Mouse (Mus musculus) forebrain, embryonic 16.5 days (tissue): ENCODE data around the gene Ntn1. TPM values are rescaled to one million over a fixed set of nuclear protein-coding genes. Genes with fewer than 3 reads are reported as not detected.
A peak's percentile ranks its signal among the peaks of the same experiment; 100 is the strongest.

Source experiments
- ATAC-seq: fragments of 200-750 bp; cut with Nextera tagmentation; 2 replicates; pipeline ENCODE4 v1.8.0; 2017; ENCODE audit warnings: mild to moderate bottlenecking, moderate library complexity
- H3K27ac ChIP-seq: fragments of 300-500 bp; sonication (generic); 2 replicates; pipeline ENCODE4 v1.5.1; 2014; ENCODE audit warnings: low read length, control low read depth
- H3K27me3 ChIP-seq: fragments of 300-500 bp; sonication (generic); replicated peaks from 2 replicates; pipeline ENCODE4 v1.6.1; 2014; ENCODE audit warnings: low read length; ENCODE audit not compliant: control insufficient read depth, insufficient read depth
- H3K36me3 ChIP-seq: fragments of 300-500 bp; sonication (generic); 2 replicates; pipeline ENCODE4 v1.6.1; 2014; ENCODE audit not compliant: control insufficient read depth, insufficient read depth
- H3K4me1 ChIP-seq: fragments of 300-500 bp; sonication (generic); replicated peaks from 2 replicates; pipeline ENCODE4 v1.6.1; 2014; ENCODE audit warnings: low read length; ENCODE audit not compliant: control insufficient read depth, insufficient read depth
- H3K4me2 ChIP-seq: fragments of 300-500 bp; sonication (generic); 2 replicates; pipeline ENCODE4 v1.6.1; 2014; ENCODE audit warnings: mild to moderate bottlenecking, low read length, control low read depth
- H3K4me3 ChIP-seq: fragments of 300-500 bp; sonication (generic); replicated peaks from 2 replicates; pipeline ENCODE4 v1.5.1; 2014; ENCODE audit warnings: mild to moderate bottlenecking, low read length, control low read depth
- H3K9ac ChIP-seq: fragments of 300-500 bp; sonication (generic); replicated peaks from 2 replicates; pipeline ENCODE4 v1.6.1; 2014; ENCODE audit warnings: low read depth, low read length, control low read depth
- H3K9me3 ChIP-seq: fragments of 300-500 bp; sonication (generic); 2 replicates; pipeline ENCODE4 v1.6.1; 2016; ENCODE audit warnings: low read length; ENCODE audit not compliant: control insufficient read depth
- WGBS: fragments of 180-500 bp; shearing (Covaris S2); extraction: QIAGEN DNeasy Blood & Tissue Kit; methylation state at CpG from one replicate; pipeline ENCODE4 v1.1.7; 2014; 5-methylcytosine and 5-hydroxymethylcytosine counted together
- polyA plus RNA-seq: library from polyadenylated mRNA; unstranded; fragments of >200 nt; fragmentation: Nextera tagmentation; extraction: Ambion mirVana; gene quantifications from 2 replicates; pipeline ENCODE4 v1.2.1, GENCODE M21; 2015

Gene Ntn1
- polyA plus RNA-seq, 1 experiment from 2014 or later: 9.4 TPM

GRCm38 (mm10) chr11:68233469-68233965 lies 167.1 kb downstream of the Ntn1 start:
- peaks cover 4% of the 10 kb centered on the region for H3K4me1 ChIP-seq
- WGBS: 82% methylated on average over 9 of the region's 9 CpGs
- no peak overlapping the region for H3K4me3 ChIP-seq
- ATAC-seq: peak; percentile 40; the same call in 1 of the 2 replicates
- no peak overlapping the region for H3K9ac ChIP-seq
- H3K9me3 ChIP-seq: no peaks in the 10 kb centered on the region
- no peak overlapping the region for H3K4me2 ChIP-seq
- H3K36me3 ChIP-seq: no peaks in the 10 kb centered on the region
- no peaks in the 10 kb centered on the region for H3K27me3 ChIP-seq
- H3K27ac ChIP-seq: no peak overlapping the region

- ATAC-seq: no peak
- H3K4me3 ChIP-seq: no peak overlapping the region
- H3K27me3 ChIP-seq: no peaks in the 10 kb centered on the region
- WGBS: 98% methylated on average over 5 of the region's 5 CpGs
- no peaks in the 10 kb centered on the region for H3K36me3 ChIP-seq
- no peaks in the 10 kb centered on the region for H3K9me3 ChIP-seq
- H3K4me1 ChIP-seq: peaks cover 4% of the 10 kb centered on the region
- no peak overlapping the region for H3K9ac ChIP-seq
- no peak overlapping the region for H3K27ac ChIP-seq
- H3K4me2 ChIP-seq: no peak overlapping the region
These were observed 169.1 kb downstream of the Ntn1 start for GRCm38 (mm10) chr11:68231558-68231957.

GRCm38 (mm10) chr11:68228941-68229665 lies 171.5 kb downstream of the Ntn1 start:
- H3K4me2 ChIP-seq: no peak overlapping the region
- no peak overlapping the region for H3K4me3 ChIP-seq
- H3K27ac ChIP-seq: 0 out of 2 replicates have a peak overlapping the region, but pooled peaks have one; percentile 9
- no peaks in the 10 kb centered on the region for H3K36me3 ChIP-seq
- no peaks in the 10 kb centered on the region for H3K9me3 ChIP-seq
- H3K9ac ChIP-seq: no peak overlapping the region
- 52% methylated on average over 18 of the region's 18 CpGs for WGBS
- H3K27me3 ChIP-seq: no peaks in the 10 kb centered on the region
- ATAC-seq: no peak
- peaks cover 4% of the 10 kb centered on the region for H3K4me1 ChIP-seq

- Histone ChIP-seq H3K9me3 (no peaks in the 10 kb centered on the region), H3K4me1 (peaks cover 4% of the 10 kb centered on the region), H3K27me3 (no peaks in the 10 kb centered on the region), H3K4me2 (no peak overlapping the region), H3K4me3 (no peak overlapping the region), H3K36me3 (no peaks in the 10 kb centered on the region), H3K27ac (no peak overlapping the region), H3K9ac (no peak overlapping the region)
- WGBS: 89% methylated on average over 6 of the region's 6 CpGs
- no peak for ATAC-seq
These were observed 172.8 kb downstream of the Ntn1 start for GRCm38 (mm10) chr11:68227837-68228236.

- Histone ChIP-seq H3K4me2 (no peak overlapping the region), H3K27ac (no peak overlapping the region), H3K9me3 (no peaks in the 10 kb centered on the region), H3K9ac (no peak overlapping the region), H3K4me3 (no peak overlapping the region), H3K36me3 (no peaks in the 10 kb centered on the region), H3K4me1 (peaks cover 4% of the 10 kb centered on the region), H3K27me3 (no peaks in the 10 kb centered on the region)
- no peak for ATAC-seq
- WGBS: 22% methylated on average over 5 of the region's 5 CpGs
These were observed 174.0 kb downstream of the Ntn1 start for GRCm38 (mm10) chr11:68226654-68227057.

GRCm38 (mm10) chr11:68223143-68223542 lies 177.5 kb downstream of the Ntn1 start:
- no peak for ATAC-seq
- Histone ChIP-seq H3K9ac (no peak overlapping the region), H3K36me3 (no peaks in the 10 kb centered on the region), H3K27me3 (no peaks in the 10 kb centered on the region), H3K4me2 (no peak overlapping the region), H3K4me1 (no peaks in the 10 kb centered on the region), H3K4me3 (no peak overlapping the region), H3K27ac (no peak overlapping the region), H3K9me3 (no peaks in the 10 kb centered on the region)
- WGBS: 71% methylated on average over 13 of the region's 13 CpGs

- WGBS: 89% methylated on average over 7 of the region's 7 CpGs
These were observed 178.4 kb downstream of the Ntn1 start for GRCm38 (mm10) chr11:68222209-68222608.

GRCm38 (mm10) chr11:68220733-68221132 lies 179.9 kb downstream of the Ntn1 start:
- no peak for ATAC-seq
- no peak overlapping the region for H3K4me2 ChIP-seq
- no peak overlapping the region for H3K4me3 ChIP-seq
- no peak overlapping the region for H3K9ac ChIP-seq
- H3K27me3 ChIP-seq: no peaks in the 10 kb centered on the region
- H3K27ac ChIP-seq: no peak overlapping the region
- 96% methylated on average over 4 of the region's 4 CpGs for WGBS
- peaks cover 8% of the 10 kb centered on the region for H3K4me1 ChIP-seq
- H3K9me3 ChIP-seq: no peaks in the 10 kb centered on the region
- no peaks in the 10 kb centered on the region for H3K36me3 ChIP-seq

More at GRCm38 (mm10) chr11:68222209-68222608, 178.4 kb downstream of the Ntn1 start:
- H3K4me1 ChIP-seq: no peaks in the 10 kb centered on the region
- no peaks in the 10 kb centered on the region for H3K27me3 ChIP-seq
- H3K9me3 ChIP-seq: no peaks in the 10 kb centered on the region
- H3K36me3 ChIP-seq: no peaks in the 10 kb centered on the region
- no peak overlapping the region for H3K4me3 ChIP-seq
- H3K9ac ChIP-seq: no peak overlapping the region
- H3K27ac ChIP-seq: no peak overlapping the region
- ATAC-seq: no peak
- H3K4me2 ChIP-seq: no peak overlapping the region

GRCm38 (mm10) chr11:68216041-68216440 lies 184.6 kb downstream of the Ntn1 start:
- Histone ChIP-seq H3K4me1 (peaks cover 19% of the 10 kb centered on the region), H3K9me3 (no peaks in the 10 kb centered on the region), H3K9ac (no peak overlapping the region), H3K4me2 (no peak overlapping the region), H3K4me3 (no peak overlapping the region), H3K36me3 (no peaks in the 10 kb centered on the region), H3K27ac (peak overlapping the region; percentile 63; the same call in 1 of the 2 replicates), H3K27me3 (no peaks in the 10 kb centered on the region)
- 44% methylated on average over 11 of the region's 11 CpGs for WGBS
- peak; percentile 25; the same call in 1 of the 2 replicates for ATAC-seq
